Mouse (Mus musculus) stomach, postnatal 0 days (tissue): ENCODE data around the gene Slc38a3. TPM values are rescaled to one million over a fixed set of nuclear protein-coding genes. Genes with fewer than 3 reads are reported as not detected.

Source experiments
- ATAC-seq: fragments of 200-750 bp; cut with Nextera tagmentation; 2 replicates; pipeline ENCODE4 v1.8.0; 2017; ENCODE audit not compliant: low FRiP score, low TSS enrichment
- DNase-seq: peaks from one replicate; pipeline ENCODE4 v3.0.0-alpha.2; 2016; ENCODE audit warnings: low spot score
- H3K27ac ChIP-seq: fragments of 300-500 bp; sonication (generic); replicated peaks from 2 replicates; pipeline ENCODE4 v1.5.1; 2014; ENCODE audit warnings: mild to moderate bottlenecking, control low read depth
- H3K27me3 ChIP-seq: fragments of 300-500 bp; sonication (generic); 2 replicates; pipeline ENCODE4 v1.6.1; 2014; ENCODE audit warnings: low read length; ENCODE audit not compliant: control insufficient read depth, insufficient read depth
- H3K36me3 ChIP-seq: fragments of 300-500 bp; sonication (generic); 2 replicates; pipeline ENCODE4 v1.6.1; 2014; ENCODE audit warnings: low read length, mixed read lengths; ENCODE audit not compliant: control insufficient read depth, insufficient read depth
- H3K4me1 ChIP-seq: fragments of 300-500 bp; sonication (generic); replicated peaks from 2 replicates; pipeline ENCODE4 v1.6.1; 2014; ENCODE audit warnings: antibody characterized with exemption; ENCODE audit not compliant: control insufficient read depth, insufficient read depth
- H3K4me2 ChIP-seq: fragments of 300-500 bp; sonication (generic); replicated peaks from 2 replicates; pipeline ENCODE4 v1.6.1; 2014; ENCODE audit warnings: low read depth, mild to moderate bottlenecking, control low read depth, moderate library complexity
- H3K4me3 ChIP-seq: fragments of 300-500 bp; sonication (generic); 2 replicates; pipeline ENCODE4 v1.5.1; 2014; ENCODE audit warnings: low read depth, low read length, control low read depth
- H3K9ac ChIP-seq: fragments of 300-500 bp; sonication (generic); 2 replicates; pipeline ENCODE4 v1.6.1; 2014; ENCODE audit warnings: mild to moderate bottlenecking, low read length, control low read depth, mixed read lengths
- H3K9me3 ChIP-seq: fragments of 300-500 bp; sonication (generic); 2 replicates; pipeline ENCODE4 v1.6.1; 2016; ENCODE audit warnings: low read length; ENCODE audit not compliant: control insufficient read depth
- CTCF ChIP-seq: IDR thresholded peaks from 2 replicates; pipeline ENCODE4 v1.5.1; 2016; ENCODE audit warnings: antibody characterized with exemption, low read depth, mild to moderate bottlenecking, moderate library complexity
- EP300 ChIP-seq: optimal IDR thresholded peaks from 2 replicates; pipeline ENCODE3; 2016; ENCODE audit warnings: antibody characterized with exemption
- whole genome bisulfite sequencing: fragments of 180-500 bp; shearing (Covaris S2); extraction: QIAGEN DNeasy Blood & Tissue Kit; methylation state at CpG from one replicate; pipeline ENCODE4 v1.1.7; 2014; 5-methylcytosine and 5-hydroxymethylcytosine counted together
- polyA plus RNA-seq: library from polyadenylated mRNA; unstranded; fragments of >200 nt; fragmentation: Nextera tagmentation; extraction: Ambion mirVana; gene quantifications from 2 replicates; pipeline ENCODE4 v1.2.1, GENCODE M21; 2015

Slc38a3 gene
- polyA plus RNA-seq, 1 experiment from 2014 or later = 0.95 TPM

GRCm38 (mm10) chr9:107627387-107628255 is 41.7 kb downstream of the Slc38a3 start:
- ATAC-seq = no peak

DNA sequence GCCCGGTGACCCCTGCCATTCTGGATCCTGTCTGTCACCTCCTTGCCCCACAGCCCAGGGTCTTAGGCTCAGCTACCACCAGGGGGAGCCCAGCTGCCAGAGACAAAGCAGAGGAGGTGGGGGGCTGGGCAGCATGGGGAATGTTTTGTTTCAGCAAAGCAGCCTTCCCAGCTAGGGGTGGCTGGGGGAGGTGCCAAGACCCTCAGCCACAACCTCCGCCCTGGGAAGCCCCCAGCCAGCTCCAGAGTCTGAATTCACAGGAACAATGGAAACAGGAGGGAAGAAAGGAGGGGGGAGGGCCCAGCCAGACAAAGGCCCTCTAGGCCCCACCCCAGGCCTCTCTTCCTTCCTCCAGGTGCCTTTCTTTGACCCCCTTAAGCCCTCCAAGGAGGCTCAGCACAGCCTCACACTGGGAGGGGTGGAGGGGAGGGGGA is 42.5 kb downstream of the Slc38a3 start:
- H3K9me3 ChIP-seq = no peaks in the 10 kb centered on the region
- H3K4me2 ChIP-seq = 0 out of 2 replicates have a peak overlapping the region, but pooled peaks have one; percentile 27
- H3K36me3 ChIP-seq = peaks cover 5% of the 10 kb centered on the region; the same call in 1 of the 2 replicates
- ATAC-seq (peak; percentile 51), DNase-seq (peak; percentile 89)
- peaks cover 20% of the 10 kb centered on the region for H3K4me1 ChIP-seq
- peak overlapping the region; percentile 82 for H3K27ac ChIP-seq
- H3K27me3 ChIP-seq = no peaks in the 10 kb centered on the region
- no peak overlapping the region for H3K4me3 ChIP-seq
- 0% methylated on average over 2 of the region's 2 CpGs for WGBS
- TF ChIP-seq CTCF (peak; percentile 98), EP300 (no peak)
- H3K9ac ChIP-seq = peak overlapping the region; percentile 48

More at GRCm38 (mm10) chr9:107627387-107628255, 41.7 kb downstream of the Slc38a3 start:
- no peaks in the 10 kb centered on the region for H3K9me3 ChIP-seq
- 42% methylated on average over 20 of the region's 20 CpGs for WGBS
- H3K9ac ChIP-seq = peak overlapping the region; percentile 48
- H3K27ac ChIP-seq = peak overlapping the region; percentile 82
- H3K4me1 ChIP-seq = peaks cover 23% of the 10 kb centered on the region
- peak overlapping the region; percentile 8; the same call in 1 of the 2 replicates for H3K4me2 ChIP-seq
- no peak overlapping the region for H3K4me3 ChIP-seq
- peaks cover 5% of the 10 kb centered on the region; the same call in 1 of the 2 replicates for H3K36me3 ChIP-seq
- no peak for DNase-seq
- no peaks in the 10 kb centered on the region for H3K27me3 ChIP-seq
- TF ChIP-seq EP300 = no peak
- TF ChIP-seq CTCF = no peak

- Histone ChIP-seq H3K9ac (peak overlapping the region; percentile 48; the same call in 1 of the 2 replicates), H3K36me3 (peaks cover 5% of the 10 kb centered on the region; the same call in 1 of the 2 replicates), H3K4me1 (peaks cover 20% of the 10 kb centered on the region), H3K4me3 (no peak overlapping the region), H3K4me2 (peak overlapping the region; percentile 27; the same call in 1 of the 2 replicates), H3K9me3 (no peaks in the 10 kb centered on the region), H3K27me3 (no peaks in the 10 kb centered on the region), H3K27ac (peak overlapping the region; percentile 82)
- ATAC-seq (no peak), DNase-seq (no peak)
- WGBS = 44% methylated on average over 14 of the region's 15 CpGs
- TF ChIP-seq EP300 = no peak
- no peak for TF ChIP-seq CTCF
Observed at GRCm38 (mm10) chr9:107626158-107626843, 43.0 kb downstream of the Slc38a3 start.

- Histone ChIP-seq H3K4me3 (no peak overlapping the region), H3K27me3 (no peaks in the 10 kb centered on the region), H3K27ac (peak overlapping the region; percentile 82), H3K36me3 (peaks cover 5% of the 10 kb centered on the region; the same call in 1 of the 2 replicates), H3K4me2 (no peak overlapping the region), H3K4me1 (peaks cover 18% of the 10 kb centered on the region), H3K9ac (no peak overlapping the region), H3K9me3 (no peaks in the 10 kb centered on the region)
- TF ChIP-seq CTCF (peak; percentile 61), EP300 (no peak)
- ATAC-seq (no peak), DNase-seq (no peak)
- 90% methylated on average over 12 of the region's 12 CpGs for WGBS
Observed at GRCm38 (mm10) chr9:107625351-107626128, 43.8 kb downstream of the Slc38a3 start.

DNA sequence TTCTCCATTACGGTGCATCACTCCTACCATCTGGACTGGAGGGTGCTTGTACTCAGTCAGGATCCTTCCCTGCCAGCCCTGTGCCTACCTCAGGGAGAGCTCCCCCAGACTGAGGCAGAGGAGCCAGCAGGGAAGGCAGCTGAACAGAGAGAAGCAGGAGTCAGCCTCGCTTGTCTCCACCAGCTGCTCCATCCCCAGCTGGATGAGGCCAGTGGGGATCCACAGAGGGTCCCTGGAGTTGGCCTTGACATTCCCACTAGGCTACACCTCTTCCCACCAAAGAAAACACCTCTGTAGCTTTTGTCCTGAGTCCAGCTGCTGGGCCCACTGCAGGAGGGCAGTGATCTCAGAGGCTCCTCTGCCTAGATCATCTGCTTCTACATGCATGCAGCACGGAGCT is 44.4 kb downstream of the Slc38a3 start:
- Histone ChIP-seq H3K27ac (peak overlapping the region; percentile 73), H3K36me3 (peaks cover 6% of the 10 kb centered on the region; the same call in 1 of the 2 replicates), H3K27me3 (no peaks in the 10 kb centered on the region), H3K4me2 (no peak overlapping the region), H3K9ac (0 out of 2 replicates have a peak overlapping the region, but pooled peaks have one; percentile 27), H3K9me3 (no peaks in the 10 kb centered on the region), H3K4me3 (no peak overlapping the region), H3K4me1 (peaks cover 15% of the 10 kb centered on the region)
- no peak for TF ChIP-seq EP300
- TF ChIP-seq CTCF = no peak
- ATAC-seq = no peak
- 88% methylated on average over 3 of the region's 3 CpGs for WGBS
- no peak for DNase-seq
